Mouse (Mus musculus) megakaryocyte, embryonic 14.5 days (primary cell): ENCODE measurements around the gene Gm21677. TPM values are rescaled to one million over a fixed set of nuclear protein-coding genes. Genes with fewer than 3 reads are reported as not detected.
"Not testable (repeated sequence)": the region's sequence is repeated elsewhere in the genome, so short reads cannot be mapped to it uniquely, and the experiment has no call there.

ENCODE experiments used
- H3K27me3 ChIP-seq: replicated peaks from 2 replicates; pipeline ENCODE3; 2012; ENCODE audit warnings: inconsistent platforms
- H3K36me3 ChIP-seq: replicated peaks from 2 replicates; pipeline ENCODE3; 2012; ENCODE audit warnings: low read length, inconsistent platforms, mixed read lengths
- H3K4me1 ChIP-seq: 2 replicates; pipeline ENCODE4 v1.6.1; 2012; ENCODE audit warnings: inconsistent platforms
- H3K4me3 ChIP-seq: replicated peaks from 2 replicates; pipeline ENCODE3; 2012; ENCODE audit warnings: moderate library complexity, mild to moderate bottlenecking, inconsistent platforms
- H3K9me3 ChIP-seq: 2 replicates; pipeline ENCODE4 v1.6.1; 2012; ENCODE audit warnings: inconsistent platforms
- polyA plus RNA-seq: library from polyadenylated mRNA; stranded (reverse); fragments of >175 nt; gene quantifications from 2 replicates; pipeline ENCODE4 v1.2.3, GENCODE M21; 2012; ENCODE audit warnings: low replicate concordance; ENCODE audit not compliant: insufficient read depth

The Gm21677 gene
- polyA plus RNA-seq, result not detected in 2 replicates

- H3K4me1 ChIP-seq, H3K9me3 ChIP-seq, H3K4me3 ChIP-seq, H3K36me3 ChIP-seq, H3K27me3 ChIP-seq: not testable (repeated sequence)
Measured at GRCm38 (mm10) chrY:3306349-3306748, at the start of gene Gm21677. TSS of gene Gm21677 (minus strand) at chrY:3306449.

GRCm38 (mm10) chrY:3345229-3345628 is 39.0 kb upstream of the Gm21677 start, which contains the start of gene Gm21693:
TSS of gene Gm21693 (minus strand) at chrY:3345329.
- not testable (repeated sequence) for H3K4me3 ChIP-seq, H3K9me3 ChIP-seq, H3K36me3 ChIP-seq, H3K4me1 ChIP-seq, H3K27me3 ChIP-seq

- not testable (repeated sequence) for H3K36me3 ChIP-seq, H3K4me1 ChIP-seq
Measured at GRCm38 (mm10) chrY:3340661-3341060, 34.4 kb upstream of the Gm21677 start.

More at GRCm38 (mm10) chrY:3340661-3341060, 34.4 kb upstream of the Gm21677 start:
- not testable (repeated sequence) for H3K27me3 ChIP-seq, H3K9me3 ChIP-seq, H3K4me3 ChIP-seq

Other genes with a start within 250 kb of the Gm21677 start
- gene Gm21693, start 38.9 kb upstream of the Gm21677 start, polyA plus RNA-seq, result not detected in 2 replicates
- gene Gm21704, start 103.7 kb upstream of the Gm21677 start, polyA plus RNA-seq, result not detected in 2 replicates
- gene Gm21708, start 103.7 kb upstream of the Gm21677 start, polyA plus RNA-seq, result not detected in 2 replicates